Mouse (Mus musculus): ENCODE results near the gene Parp2. TPM values are rescaled to one million over a fixed set of nuclear protein-coding genes. Genes with fewer than 3 reads are reported as not detected.

The Parp2 gene
- polyA plus RNA-seq, 1 experiment from 2014 or later: 74.7 TPM

DNA sequence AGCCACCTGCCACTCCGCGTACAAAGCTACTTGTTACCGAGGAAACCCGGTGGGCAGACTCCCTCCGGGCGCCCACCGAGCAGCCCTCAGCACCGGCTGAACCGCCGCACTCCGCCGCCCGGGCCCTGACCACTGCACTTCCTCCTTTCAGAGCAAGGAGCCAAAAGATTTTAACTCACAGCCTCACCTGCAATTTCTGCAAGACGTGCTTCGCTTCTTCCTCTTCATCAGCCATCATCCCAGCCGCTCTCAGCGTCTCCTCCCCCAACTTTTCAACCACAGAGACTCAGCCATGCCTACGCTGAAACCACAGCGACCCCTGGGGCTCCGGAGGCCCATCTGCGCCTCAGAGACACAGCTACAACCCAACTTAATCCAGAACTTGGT lies 22.4 kb upstream of the Parp2 start, which contains the start of gene Ttc5:
Gene Ttc5, minus strand, starts transcription at position 269 of the 387 bp plus-strand sequence.
- under 1% methylated on average over 21 of the region's 21 CpGs for WGBS

DNA sequence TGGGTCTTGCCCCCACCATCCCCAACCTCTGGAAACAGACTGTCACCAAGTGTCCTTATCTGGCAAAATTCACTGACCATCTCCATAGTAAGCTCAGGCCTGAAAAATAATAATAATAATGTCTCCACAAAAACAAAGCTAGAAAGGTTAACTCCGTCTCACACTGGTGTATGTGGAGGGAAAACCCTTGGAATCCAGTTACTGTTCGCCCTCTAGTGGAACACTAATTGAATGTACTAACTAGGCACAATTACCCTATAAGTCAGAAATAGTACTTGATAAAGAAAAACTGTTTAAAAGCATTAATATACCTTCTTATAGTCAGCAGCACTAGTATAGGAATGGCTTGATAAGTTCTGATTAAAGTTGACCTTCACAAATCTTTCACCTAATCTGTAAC lies 19.5 kb upstream of the Parp2 start:
- Histone ChIP-seq H3K4me2 (no peak overlapping the region), H3K4me1 (ENCODE audit: insufficient read depth) (no peaks in the 10 kb centered on the region; the same call in 1 of the 2 replicates), H3K9ac (no peak overlapping the region), H3K4me3 (ENCODE audit: low read depth, low read length) (no peak overlapping the region), H3K36me3 (ENCODE audit: insufficient read depth) (no peaks in the 10 kb centered on the region), H3K27ac (ENCODE audit: low read depth) (no peak overlapping the region), H3K9me3 (ENCODE audit: low read depth, low read length) (no peaks in the 10 kb centered on the region), H3K27me3 (ENCODE audit: insufficient read depth, low read length) (no peaks in the 10 kb centered on the region)
- DNase-seq: peak; percentile 73
- ATAC-seq (ENCODE audit: insufficient read depth): no peak
- TF ChIP-seq CTCF (IDR thresholded peaks at IDR 0.05; ENCODE audit: low read depth): peak; percentile 45
- 9% methylated on average over 2 of the region's 2 CpGs for WGBS

More for the DNA sequence above, 22.4 kb upstream of the Parp2 start, which contains the start of gene Ttc5:
- Histone ChIP-seq H3K4me1 (ENCODE audit: insufficient read depth) (no peaks in the 10 kb centered on the region; the same call in 1 of the 2 replicates), H3K4me3 (ENCODE audit: low read depth, low read length) (peak within 1 kb of the TSS; percentile 75), H3K9me3 (ENCODE audit: low read depth, low read length) (no peaks in the 10 kb centered on the region), H3K27ac (ENCODE audit: low read depth) (peak within 1 kb of the TSS; percentile 46; the same call in 1 of the 2 replicates), H3K27me3 (ENCODE audit: insufficient read depth, low read length) (no peaks in the 10 kb centered on the region), H3K4me2 (peak within 1 kb of the TSS; percentile 73), H3K36me3 (ENCODE audit: insufficient read depth) (peaks cover 13% of the 10 kb centered on the region; the same call in 1 of the 2 replicates), H3K9ac (peak within 1 kb of the TSS; percentile 65)
- peak; percentile 91 for TF ChIP-seq CTCF (IDR thresholded peaks at IDR 0.05; ENCODE audit: low read depth)
- ATAC-seq (ENCODE audit: insufficient read depth) (peak; percentile 98), DNase-seq (peak; percentile 95)

DNA sequence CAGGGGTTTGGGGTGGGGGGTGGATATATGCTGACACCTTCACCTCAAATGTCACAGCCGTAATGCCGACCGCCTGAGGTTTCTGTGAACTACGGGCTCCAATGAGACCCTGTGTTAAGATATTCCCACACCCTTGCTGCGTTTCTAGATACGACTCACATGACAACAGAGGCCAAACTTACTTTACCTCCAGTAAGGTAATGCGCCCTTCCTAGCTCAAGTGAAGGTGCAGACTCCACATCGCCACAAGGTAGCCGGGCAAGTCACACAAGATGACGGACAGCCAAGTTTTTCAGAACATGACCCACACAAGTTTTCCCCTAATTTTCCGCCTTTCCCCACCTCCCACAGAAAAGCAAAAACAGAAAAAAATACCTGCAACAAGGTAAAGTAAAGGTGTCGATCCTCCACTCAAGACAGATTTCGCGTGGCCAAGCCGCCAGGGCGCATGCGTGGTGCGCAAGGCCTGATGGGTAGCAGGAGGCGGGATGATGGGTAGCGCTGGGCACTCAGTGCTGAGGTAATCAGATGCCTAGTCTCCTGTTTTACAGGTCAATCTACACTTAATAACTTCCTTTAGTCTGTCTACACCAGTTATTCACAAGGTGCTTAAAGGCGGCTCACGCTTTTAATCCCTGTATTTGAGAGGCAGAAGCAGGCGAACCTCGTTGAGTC lies 12.2 kb upstream of the Parp2 start:
- H3K9me3 ChIP-seq (ENCODE audit: low read depth, low read length): no peaks in the 10 kb centered on the region
- no peak overlapping the region for H3K27ac ChIP-seq (ENCODE audit: low read depth)
- no peaks in the 10 kb centered on the region for H3K27me3 ChIP-seq (ENCODE audit: insufficient read depth, low read length)
- H3K4me2 ChIP-seq: no peak overlapping the region
- no peak for DNase-seq
- H3K4me3 ChIP-seq (ENCODE audit: low read depth, low read length): no peak overlapping the region
- no peak for ATAC-seq (ENCODE audit: insufficient read depth)
- H3K4me1 ChIP-seq (ENCODE audit: insufficient read depth): no peaks in the 10 kb centered on the region
- WGBS: 90% methylated on average over 24 of the region's 24 CpGs
- TF ChIP-seq CTCF (IDR thresholded peaks at IDR 0.05; ENCODE audit: low read depth): no peak
- no peak overlapping the region for H3K9ac ChIP-seq
- H3K36me3 ChIP-seq (ENCODE audit: insufficient read depth): no peaks in the 10 kb centered on the region

DNA sequence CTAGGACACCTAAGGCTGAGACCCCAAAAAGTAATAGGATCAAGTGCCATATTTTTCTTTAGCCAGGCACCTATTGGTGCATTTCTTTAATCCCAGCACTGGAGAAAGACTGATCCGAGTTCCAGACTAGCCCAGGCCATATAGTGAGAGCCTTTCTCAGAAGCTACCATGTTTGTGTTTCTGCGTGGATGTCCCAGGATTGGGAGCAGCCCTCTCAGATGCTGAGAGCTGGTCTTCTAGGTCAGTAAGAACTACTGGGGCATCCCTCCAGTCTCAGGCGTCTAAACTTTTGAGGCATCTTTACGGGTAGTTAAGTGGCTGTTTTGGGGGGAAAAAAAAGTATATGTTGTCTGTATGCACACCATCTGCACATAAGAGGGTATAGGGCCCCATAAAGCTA lies 11.7 kb upstream of the Parp2 start:
- ATAC-seq (ENCODE audit: insufficient read depth): no peak

DNA sequence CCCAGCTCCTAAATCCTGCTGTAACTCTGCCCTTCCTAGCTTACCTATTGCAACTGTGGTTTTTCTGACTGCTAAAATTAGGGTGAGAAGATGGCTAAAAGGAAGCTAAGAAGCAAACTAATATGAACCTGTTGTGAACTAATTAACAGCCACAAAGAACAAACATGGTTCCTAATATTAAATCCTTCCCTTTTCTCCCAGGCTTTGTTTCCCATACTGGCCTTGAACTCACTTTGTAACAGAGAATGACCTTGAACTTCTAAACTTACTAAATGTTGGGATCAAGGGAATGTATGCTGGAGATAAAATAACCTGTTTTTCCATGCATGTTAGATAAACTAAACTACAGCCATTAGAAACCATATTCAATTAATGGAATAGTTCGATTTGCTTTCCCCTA lies 11.2 kb upstream of the Parp2 start:
- WGBS: 74% methylated on average over 1 of the region's 1 CpGs
- H3K27me3 ChIP-seq (ENCODE audit: insufficient read depth, low read length): no peaks in the 10 kb centered on the region
- no peak overlapping the region for H3K4me3 ChIP-seq (ENCODE audit: low read depth, low read length)
- DNase-seq (no peak), ATAC-seq (ENCODE audit: insufficient read depth) (no peak)
- H3K9ac ChIP-seq: no peak overlapping the region
- TF ChIP-seq CTCF (IDR thresholded peaks at IDR 0.05; ENCODE audit: low read depth): no peak
- H3K27ac ChIP-seq (ENCODE audit: low read depth): no peak overlapping the region
- no peaks in the 10 kb centered on the region for H3K4me1 ChIP-seq (ENCODE audit: insufficient read depth)
- H3K36me3 ChIP-seq (ENCODE audit: insufficient read depth): no peaks in the 10 kb centered on the region
- no peak overlapping the region for H3K4me2 ChIP-seq
- no peaks in the 10 kb centered on the region for H3K9me3 ChIP-seq (ENCODE audit: low read depth, low read length)

More for the DNA sequence above, 11.7 kb upstream of the Parp2 start:
- DNase-seq: no peak
- H3K9ac ChIP-seq: no peak overlapping the region
- no peak overlapping the region for H3K27ac ChIP-seq (ENCODE audit: low read depth)
- H3K4me1 ChIP-seq (ENCODE audit: insufficient read depth): no peaks in the 10 kb centered on the region
- no peak overlapping the region for H3K4me3 ChIP-seq (ENCODE audit: low read depth, low read length)
- no peak overlapping the region for H3K4me2 ChIP-seq
- no peak for TF ChIP-seq CTCF (IDR thresholded peaks at IDR 0.05; ENCODE audit: low read depth)
- H3K36me3 ChIP-seq (ENCODE audit: insufficient read depth): no peaks in the 10 kb centered on the region
- 77% methylated on average over 4 of the region's 4 CpGs for WGBS
- no peaks in the 10 kb centered on the region for H3K27me3 ChIP-seq (ENCODE audit: insufficient read depth, low read length)
- no peaks in the 10 kb centered on the region for H3K9me3 ChIP-seq (ENCODE audit: low read depth, low read length)

DNA sequence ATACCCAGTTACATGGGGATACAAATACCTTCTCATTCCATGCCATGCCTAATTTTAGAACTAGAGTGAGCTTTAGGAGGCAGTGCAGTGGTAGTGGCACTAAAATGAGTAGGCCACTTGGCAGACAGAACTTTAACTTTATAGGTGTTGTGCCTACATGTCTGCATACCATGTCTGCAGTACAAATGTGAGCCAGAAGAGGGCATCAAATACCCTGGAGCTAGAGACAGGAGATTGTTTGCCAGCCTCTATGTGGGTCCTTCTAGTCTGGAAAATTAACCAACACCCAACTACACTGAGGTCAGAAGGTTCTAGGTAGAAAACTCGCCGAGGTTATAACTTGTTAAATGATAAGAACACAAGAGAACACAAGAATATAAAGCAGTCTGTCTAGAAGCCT lies 9.1 kb upstream of the Parp2 start:
- no peaks in the 10 kb centered on the region for H3K36me3 ChIP-seq (ENCODE audit: insufficient read depth)
- H3K27me3 ChIP-seq (ENCODE audit: insufficient read depth, low read length): no peaks in the 10 kb centered on the region
- DNase-seq: peak; percentile 39
- no peak overlapping the region for H3K4me2 ChIP-seq
- TF ChIP-seq CTCF (IDR thresholded peaks at IDR 0.05; ENCODE audit: low read depth): peak; percentile 42; the same call in 1 of the 2 replicates
- no peak for ATAC-seq (ENCODE audit: insufficient read depth)
- H3K4me3 ChIP-seq (ENCODE audit: low read depth, low read length): no peak overlapping the region
- H3K4me1 ChIP-seq (ENCODE audit: insufficient read depth): no peaks in the 10 kb centered on the region
- 52% methylated on average over 2 of the region's 2 CpGs for WGBS
- H3K9me3 ChIP-seq (ENCODE audit: low read depth, low read length): no peaks in the 10 kb centered on the region
- H3K9ac ChIP-seq: no peak overlapping the region
- H3K27ac ChIP-seq (ENCODE audit: low read depth): no peak overlapping the region

DNA sequence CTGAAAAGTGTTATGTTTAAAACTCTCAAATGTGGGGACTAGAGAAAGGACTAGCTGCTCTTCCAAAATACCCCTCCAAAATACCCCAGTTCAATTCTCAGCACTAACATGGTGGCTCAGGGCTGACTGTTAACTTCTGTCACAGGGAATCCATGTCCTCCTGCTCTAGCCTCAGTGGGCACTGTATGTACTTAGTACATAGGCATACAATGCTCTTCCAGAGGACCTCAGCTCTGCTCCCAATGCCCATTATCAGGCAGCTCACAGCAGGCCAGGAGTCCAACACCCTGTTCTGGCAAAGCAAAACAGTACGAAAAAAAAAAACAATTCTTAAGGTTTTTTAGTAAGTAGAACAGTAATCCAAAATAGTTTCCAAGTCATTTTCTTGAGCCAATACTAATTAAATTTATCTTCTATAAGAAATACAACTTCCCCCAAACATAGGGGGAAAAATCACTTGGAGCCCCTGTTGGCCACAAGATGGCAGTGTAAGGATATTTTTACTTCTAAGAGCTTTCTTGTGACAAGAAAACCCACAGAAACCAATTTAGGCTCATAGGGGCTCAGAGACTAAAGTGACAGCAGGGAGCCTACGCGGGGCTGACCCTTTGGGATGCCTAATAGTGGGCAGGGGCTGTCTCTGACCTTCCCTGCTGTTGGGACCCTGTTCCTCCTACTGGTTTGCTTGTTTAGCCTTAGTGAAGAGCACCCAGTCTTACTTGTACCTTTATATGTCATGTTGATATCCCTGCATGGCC lies 8.0 kb upstream of the Parp2 start:
- no peaks in the 10 kb centered on the region for H3K4me1 ChIP-seq (ENCODE audit: insufficient read depth)
- no peaks in the 10 kb centered on the region for H3K27me3 ChIP-seq (ENCODE audit: insufficient read depth, low read length)
- DNase-seq (peak; percentile 86), ATAC-seq (ENCODE audit: insufficient read depth) (no peak; the same call in 1 of the 2 replicates)
- H3K9me3 ChIP-seq (ENCODE audit: low read depth, low read length): no peaks in the 10 kb centered on the region
- no peak overlapping the region for H3K4me2 ChIP-seq
- no peak overlapping the region for H3K27ac ChIP-seq (ENCODE audit: low read depth)
- H3K4me3 ChIP-seq (ENCODE audit: low read depth, low read length): no peak overlapping the region
- no peak overlapping the region for H3K9ac ChIP-seq
- H3K36me3 ChIP-seq (ENCODE audit: insufficient read depth): no peaks in the 10 kb centered on the region
- TF ChIP-seq CTCF (IDR thresholded peaks at IDR 0.05; ENCODE audit: low read depth): peak; percentile 56
- WGBS: 1% methylated on average over 3 of the region's 3 CpGs
